Mouse (Mus musculus): ENCODE measurements around the gene Arl15. TPM values are rescaled to one million over a fixed set of nuclear protein-coding genes. Genes with fewer than 3 reads are reported as not detected.

The Arl15 gene
- polyA plus RNA-seq, 1 experiment from 2014 or later: 19.0 TPM

DNA sequence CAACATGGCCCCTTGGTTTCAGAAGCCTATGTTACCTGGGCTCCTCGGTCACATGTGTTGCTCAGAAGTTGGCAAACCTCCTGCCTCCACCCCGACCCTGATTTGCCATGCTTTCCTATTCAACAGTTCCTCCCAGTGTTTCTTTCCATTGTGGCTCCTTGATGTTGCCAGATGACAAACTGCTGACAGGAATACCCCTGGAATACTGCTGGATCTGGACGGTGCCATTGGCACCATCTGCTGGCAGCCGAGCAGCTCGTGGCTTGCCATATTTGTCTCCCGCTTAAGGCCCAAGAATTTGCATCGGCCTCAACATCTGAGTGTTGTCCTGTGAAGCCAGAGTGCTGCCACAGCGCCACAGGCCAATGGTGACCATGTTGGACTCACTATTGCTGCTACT is 348.5 kb downstream of the Arl15 start:
- no peak for DNase-seq (ENCODE audit: low spot score)
- H3K4me2 ChIP-seq (replicated peaks; ENCODE audit: low read depth, low read length): no peak overlapping the region
- no peak for ATAC-seq (ENCODE audit: low FRiP score)
- no peaks in the 10 kb centered on the region for H3K9me3 ChIP-seq (ENCODE audit: control insufficient read depth, low read length)
- no peak overlapping the region for H3K27ac ChIP-seq (ENCODE audit: low read depth, low read length)
- H3K4me3 ChIP-seq (ENCODE audit: low read depth, low read length): no peak overlapping the region
- no peak overlapping the region for H3K9ac ChIP-seq (ENCODE audit: low read depth, low read length)
- no peaks in the 10 kb centered on the region for H3K36me3 ChIP-seq (ENCODE audit: control insufficient read depth, insufficient read depth, low read length)
- no peaks in the 10 kb centered on the region for H3K27me3 ChIP-seq (ENCODE audit: control insufficient read depth, insufficient read depth, low read length)
- no peaks in the 10 kb centered on the region for H3K4me1 ChIP-seq (replicated peaks; ENCODE audit: control insufficient read depth, insufficient read depth, low read length)
- WGBS: 84% methylated on average over 8 of the region's 8 CpGs

DNA sequence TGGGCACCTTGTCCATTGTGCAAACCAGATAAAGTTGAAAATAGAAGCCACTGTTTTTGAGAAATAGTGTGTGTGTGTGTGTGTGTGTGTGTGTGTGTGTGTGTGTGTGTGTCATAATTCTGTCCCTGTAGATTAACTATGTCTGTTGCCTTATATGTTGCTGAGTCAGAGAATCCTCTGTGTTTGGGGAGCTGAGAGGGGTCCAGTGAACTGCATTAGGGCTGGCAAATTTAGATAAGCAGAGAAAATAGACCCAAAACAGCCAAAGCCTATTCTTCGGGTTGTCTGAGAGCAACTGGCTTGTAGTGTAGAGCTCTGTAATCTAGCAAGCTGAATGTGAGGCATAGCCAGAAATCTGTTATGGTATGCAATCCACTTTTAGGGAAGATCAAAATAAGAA is 348.9 kb downstream of the Arl15 start:
- Histone ChIP-seq H3K36me3 (ENCODE audit: control insufficient read depth, insufficient read depth, low read length) (no peaks in the 10 kb centered on the region), H3K27ac (ENCODE audit: low read depth, low read length) (no peak overlapping the region), H3K4me2 (replicated peaks; ENCODE audit: low read depth, low read length) (no peak overlapping the region), H3K9ac (ENCODE audit: low read depth, low read length) (no peak overlapping the region), H3K4me3 (ENCODE audit: low read depth, low read length) (no peak overlapping the region), H3K9me3 (ENCODE audit: control insufficient read depth, low read length) (no peaks in the 10 kb centered on the region), H3K4me1 (replicated peaks; ENCODE audit: control insufficient read depth, insufficient read depth, low read length) (no peaks in the 10 kb centered on the region), H3K27me3 (ENCODE audit: control insufficient read depth, insufficient read depth, low read length) (no peaks in the 10 kb centered on the region)
- 94% methylated on average over 1 of the region's 1 CpGs for WGBS
- DNase-seq (ENCODE audit: low spot score) (no peak), ATAC-seq (ENCODE audit: low FRiP score) (no peak)

DNA sequence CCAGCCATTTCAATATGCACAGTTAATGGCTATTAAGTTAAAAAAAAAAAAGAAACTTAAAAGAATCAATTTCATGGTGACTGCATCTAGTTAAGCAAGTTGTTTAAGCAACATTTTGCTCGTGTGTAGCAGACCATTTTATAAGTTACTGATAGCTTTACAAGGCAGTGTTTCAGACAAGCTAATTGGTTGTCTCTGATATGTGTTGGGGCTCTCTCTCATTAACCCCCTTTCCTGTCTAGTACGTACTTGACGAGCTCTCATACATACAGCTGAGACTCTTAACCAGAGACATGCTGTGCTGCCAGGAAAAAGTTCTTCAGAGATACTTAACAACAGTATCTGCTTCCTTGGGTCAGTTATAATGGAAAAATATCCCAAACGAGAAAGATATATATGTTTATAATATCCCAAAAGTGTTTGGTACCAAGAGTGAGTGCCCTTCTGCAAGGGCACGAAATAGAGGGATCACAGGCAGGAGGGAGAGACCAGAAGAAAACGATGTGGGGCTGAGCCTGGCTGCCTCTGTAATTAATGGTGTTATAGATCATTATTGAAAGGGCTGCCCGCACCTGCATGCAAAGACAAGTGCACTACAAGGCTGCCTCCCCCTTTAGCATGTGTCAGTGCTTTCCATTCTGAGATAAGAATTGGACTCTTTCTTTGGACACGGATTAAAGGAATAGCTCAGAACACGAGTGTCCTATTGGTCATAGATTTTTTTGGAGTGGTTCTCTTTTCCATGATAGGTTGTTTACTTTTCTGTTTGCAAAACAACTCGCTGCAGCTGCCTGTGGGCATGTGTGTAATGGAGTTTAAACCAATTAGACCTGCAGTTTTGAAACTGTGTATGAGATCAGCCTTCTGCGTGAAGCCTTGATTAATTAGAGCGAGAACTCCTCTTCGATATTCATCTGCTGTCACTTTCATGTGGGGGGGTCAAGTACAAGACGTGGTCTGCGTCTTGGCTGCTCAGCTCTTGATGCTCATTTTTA is 350.0 kb downstream of the Arl15 start:
- Histone ChIP-seq H3K4me3 (ENCODE audit: low read depth, low read length) (no peak overlapping the region), H3K27ac (ENCODE audit: low read depth, low read length) (no peak overlapping the region), H3K4me1 (replicated peaks; ENCODE audit: control insufficient read depth, insufficient read depth, low read length) (no peaks in the 10 kb centered on the region), H3K9ac (ENCODE audit: low read depth, low read length) (no peak overlapping the region), H3K4me2 (replicated peaks; ENCODE audit: low read depth, low read length) (no peak overlapping the region), H3K9me3 (ENCODE audit: control insufficient read depth, low read length) (no peaks in the 10 kb centered on the region), H3K27me3 (ENCODE audit: control insufficient read depth, insufficient read depth, low read length) (no peaks in the 10 kb centered on the region), H3K36me3 (ENCODE audit: control insufficient read depth, insufficient read depth, low read length) (no peaks in the 10 kb centered on the region)
- no peak for DNase-seq (ENCODE audit: low spot score)
- no peak for ATAC-seq (ENCODE audit: low FRiP score)
- WGBS: 71% methylated on average over 15 of the region's 15 CpGs

DNA sequence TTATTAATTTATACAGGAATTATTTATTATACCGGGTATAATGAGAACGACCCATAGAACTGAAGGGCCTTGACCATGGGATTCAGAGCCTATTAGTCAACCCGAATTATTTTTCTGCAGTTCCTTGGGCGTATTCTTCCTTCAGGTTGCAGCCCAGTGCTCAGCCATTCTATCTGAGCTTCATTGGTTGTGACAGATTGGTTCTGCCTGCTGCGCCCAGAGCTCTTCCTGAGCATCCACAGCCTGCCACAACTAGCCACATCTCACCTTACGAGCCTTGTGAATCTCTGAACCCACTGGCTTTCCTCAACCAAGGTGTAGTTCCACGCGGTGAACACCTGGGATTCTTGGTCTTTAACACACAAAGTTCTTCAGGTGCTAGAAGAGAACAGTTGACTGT is 350.9 kb downstream of the Arl15 start:
- no peak overlapping the region for H3K4me3 ChIP-seq (ENCODE audit: low read depth, low read length)
- H3K9ac ChIP-seq (ENCODE audit: low read depth, low read length): no peak overlapping the region
- no peaks in the 10 kb centered on the region for H3K4me1 ChIP-seq (replicated peaks; ENCODE audit: control insufficient read depth, insufficient read depth, low read length)
- no peaks in the 10 kb centered on the region for H3K27me3 ChIP-seq (ENCODE audit: control insufficient read depth, insufficient read depth, low read length)
- ATAC-seq (ENCODE audit: low FRiP score) (no peak), DNase-seq (ENCODE audit: low spot score) (no peak)
- no peak overlapping the region for H3K27ac ChIP-seq (ENCODE audit: low read depth, low read length)
- 91% methylated on average over 8 of the region's 8 CpGs for WGBS
- H3K36me3 ChIP-seq (ENCODE audit: control insufficient read depth, insufficient read depth, low read length): no peaks in the 10 kb centered on the region
- no peak overlapping the region for H3K4me2 ChIP-seq (replicated peaks; ENCODE audit: low read depth, low read length)
- no peaks in the 10 kb centered on the region for H3K9me3 ChIP-seq (ENCODE audit: control insufficient read depth, low read length)

DNA sequence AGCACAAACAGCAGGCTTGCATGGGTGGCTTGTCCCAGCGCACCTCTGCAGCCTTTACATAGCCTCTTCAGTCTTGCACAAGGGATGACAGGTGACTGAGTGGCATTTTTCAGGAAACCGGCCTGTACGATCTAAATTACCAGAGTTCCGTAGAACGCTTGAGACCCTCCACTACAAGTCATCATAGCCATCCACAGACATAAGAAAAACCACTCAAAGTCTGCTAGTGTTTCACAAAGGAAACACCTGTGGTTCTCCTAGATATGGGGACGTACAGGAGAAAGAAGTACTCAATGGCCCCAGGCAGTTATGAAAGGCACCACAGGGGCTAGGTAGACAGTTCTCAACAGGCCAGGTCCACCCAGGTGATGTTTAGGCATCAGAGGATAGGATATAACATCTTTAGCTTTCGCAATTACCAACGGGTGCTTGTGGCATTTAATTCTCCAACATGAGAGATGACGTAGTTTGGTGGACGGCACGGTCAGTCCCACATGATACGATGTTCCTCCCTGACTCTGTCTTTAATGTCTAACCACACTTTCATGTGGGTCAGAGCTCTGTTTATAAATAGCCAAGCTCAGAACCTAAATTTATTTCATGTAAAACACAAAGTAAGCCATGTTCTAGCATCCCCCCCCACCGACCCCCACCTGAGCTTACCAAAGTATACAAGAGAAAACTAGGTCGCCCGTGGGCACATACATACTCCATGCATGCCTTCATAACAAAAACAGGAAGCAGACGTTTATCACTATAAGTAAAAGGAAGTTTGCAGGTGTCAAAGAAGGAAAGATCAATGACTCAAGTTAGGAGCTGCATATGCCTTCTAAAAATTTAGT is 356.8 kb downstream of the Arl15 start:
- no peaks in the 10 kb centered on the region for H3K36me3 ChIP-seq (ENCODE audit: control insufficient read depth, insufficient read depth, low read length)
- H3K4me3 ChIP-seq (ENCODE audit: low read depth, low read length): no peak overlapping the region
- H3K4me1 ChIP-seq (replicated peaks; ENCODE audit: control insufficient read depth, insufficient read depth, low read length): no peaks in the 10 kb centered on the region
- H3K27ac ChIP-seq (ENCODE audit: low read depth, low read length): no peak overlapping the region
- DNase-seq (ENCODE audit: low spot score) (no peak), ATAC-seq (ENCODE audit: low FRiP score) (no peak)
- no peak overlapping the region for H3K4me2 ChIP-seq (replicated peaks; ENCODE audit: low read depth, low read length)
- H3K9me3 ChIP-seq (ENCODE audit: control insufficient read depth, low read length): no peaks in the 10 kb centered on the region
- H3K27me3 ChIP-seq (ENCODE audit: control insufficient read depth, insufficient read depth, low read length): no peaks in the 10 kb centered on the region
- H3K9ac ChIP-seq (ENCODE audit: low read depth, low read length): no peak overlapping the region
- 91% methylated on average over 16 of the region's 16 CpGs for WGBS

DNA sequence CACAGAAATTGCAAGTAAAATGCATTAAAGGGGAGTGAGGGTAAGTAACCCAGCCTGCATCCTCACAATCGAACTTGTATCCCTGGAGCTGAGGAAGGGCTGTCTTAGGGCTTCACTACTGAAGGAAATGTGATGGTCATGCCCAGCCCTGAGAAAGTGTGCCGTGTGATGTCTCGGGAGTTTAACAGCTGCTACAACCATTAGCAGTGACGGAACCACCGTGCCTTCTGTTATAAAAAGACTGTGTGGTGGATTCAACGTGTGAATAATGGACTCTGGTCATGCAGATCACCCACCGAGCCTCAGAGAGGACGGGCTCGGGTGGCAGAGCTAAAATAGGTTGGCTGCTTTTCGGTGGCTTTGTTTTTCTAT is 357.4 kb downstream of the Arl15 start:
- H3K4me2 ChIP-seq (replicated peaks; ENCODE audit: low read depth, low read length): no peak overlapping the region
- H3K4me3 ChIP-seq (ENCODE audit: low read depth, low read length): no peak overlapping the region
- no peaks in the 10 kb centered on the region for H3K27me3 ChIP-seq (ENCODE audit: control insufficient read depth, insufficient read depth, low read length)
- H3K27ac ChIP-seq (ENCODE audit: low read depth, low read length): no peak overlapping the region
- H3K36me3 ChIP-seq (ENCODE audit: control insufficient read depth, insufficient read depth, low read length): no peaks in the 10 kb centered on the region
- WGBS: 73% methylated on average over 10 of the region's 10 CpGs
- no peak for DNase-seq (ENCODE audit: low spot score)
- no peaks in the 10 kb centered on the region for H3K9me3 ChIP-seq (ENCODE audit: control insufficient read depth, low read length)
- no peaks in the 10 kb centered on the region for H3K4me1 ChIP-seq (replicated peaks; ENCODE audit: control insufficient read depth, insufficient read depth, low read length)
- no peak for ATAC-seq (ENCODE audit: low FRiP score)
- H3K9ac ChIP-seq (ENCODE audit: low read depth, low read length): no peak overlapping the region

DNA sequence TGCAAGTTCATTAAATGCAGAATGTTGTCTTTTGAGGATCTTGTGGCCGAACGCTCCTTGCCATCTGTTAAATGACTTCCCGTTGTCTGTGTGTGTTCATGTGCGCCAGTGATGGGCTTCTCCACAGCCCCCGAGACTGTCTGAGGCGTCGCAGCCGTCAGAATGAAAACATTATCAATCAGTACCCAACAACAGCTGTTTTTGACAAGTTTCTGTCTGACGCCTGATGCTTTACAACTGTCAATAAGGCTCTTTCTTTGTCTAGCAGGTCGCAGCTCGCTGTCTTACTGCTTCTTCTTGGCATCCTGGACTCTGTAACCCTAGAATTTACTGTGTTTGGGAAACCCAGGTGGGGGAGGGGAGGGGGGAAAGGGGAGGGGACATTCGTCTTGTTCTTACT is 362.4 kb downstream of the Arl15 start:
- 32% methylated on average over 12 of the region's 12 CpGs for WGBS
- Histone ChIP-seq H3K27me3 (ENCODE audit: control insufficient read depth, insufficient read depth, low read length) (no peaks in the 10 kb centered on the region), H3K36me3 (ENCODE audit: control insufficient read depth, insufficient read depth, low read length) (no peaks in the 10 kb centered on the region), H3K4me1 (replicated peaks; ENCODE audit: control insufficient read depth, insufficient read depth, low read length) (no peaks in the 10 kb centered on the region), H3K9ac (ENCODE audit: low read depth, low read length) (no peak overlapping the region), H3K4me3 (ENCODE audit: low read depth, low read length) (no peak overlapping the region), H3K9me3 (ENCODE audit: control insufficient read depth, low read length) (no peaks in the 10 kb centered on the region), H3K4me2 (replicated peaks; ENCODE audit: low read depth, low read length) (no peak overlapping the region), H3K27ac (ENCODE audit: low read depth, low read length) (no peak overlapping the region)
- peak; percentile 31; the same call in 1 of the 2 replicates for ATAC-seq (ENCODE audit: low FRiP score)
- no peak for DNase-seq (ENCODE audit: low spot score)

DNA sequence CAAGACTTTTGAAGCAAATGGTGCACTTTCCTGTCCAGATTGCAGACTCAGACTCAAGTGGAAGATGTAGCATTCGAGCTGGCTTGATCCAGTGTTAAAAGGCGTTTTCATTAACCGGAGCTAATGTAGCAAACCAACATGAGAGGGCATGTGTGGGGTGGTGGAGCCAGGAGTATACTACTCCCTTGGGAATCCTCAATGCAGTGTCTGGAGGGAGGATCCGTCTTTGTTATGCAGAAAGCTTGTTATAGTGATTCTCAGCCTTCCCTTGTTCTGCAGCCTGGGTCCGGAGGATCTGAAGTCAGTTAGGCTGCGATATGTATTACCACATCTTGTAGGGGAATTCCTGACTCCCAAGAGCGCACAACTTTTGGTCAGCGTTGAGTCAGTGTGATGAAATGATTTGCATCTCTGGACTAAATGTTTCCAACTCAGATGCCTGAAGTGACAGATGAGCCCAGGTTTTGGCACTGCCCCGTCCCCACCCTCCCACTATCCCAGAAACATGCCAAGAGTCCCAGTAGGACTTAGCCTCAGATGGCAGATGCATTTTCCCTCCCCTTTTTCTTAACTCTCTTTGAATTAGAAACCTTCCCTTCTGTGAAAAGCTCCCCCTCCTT is 363.9 kb downstream of the Arl15 start:
- no peak overlapping the region for H3K9ac ChIP-seq (ENCODE audit: low read depth, low read length)
- H3K4me3 ChIP-seq (ENCODE audit: low read depth, low read length): no peak overlapping the region
- no peak overlapping the region for H3K27ac ChIP-seq (ENCODE audit: low read depth, low read length)
- H3K27me3 ChIP-seq (ENCODE audit: control insufficient read depth, insufficient read depth, low read length): no peaks in the 10 kb centered on the region
- H3K4me2 ChIP-seq (replicated peaks; ENCODE audit: low read depth, low read length): no peak overlapping the region
- no peak for DNase-seq (ENCODE audit: low spot score)
- no peak for ATAC-seq (ENCODE audit: low FRiP score)
- 68% methylated on average over 9 of the region's 9 CpGs for WGBS
- no peaks in the 10 kb centered on the region for H3K36me3 ChIP-seq (ENCODE audit: control insufficient read depth, insufficient read depth, low read length)
- H3K4me1 ChIP-seq (replicated peaks; ENCODE audit: control insufficient read depth, insufficient read depth, low read length): no peaks in the 10 kb centered on the region
- H3K9me3 ChIP-seq (ENCODE audit: control insufficient read depth, low read length): no peaks in the 10 kb centered on the region

Measured in hindbrain, embryonic 11.5 days (tissue).